Mouse (Mus musculus): ENCODE measurements around the gene Gm44502.
A peak's percentile ranks its signal among the peaks of the same experiment; 100 is the strongest.

Gm44502 gene

GRCm38 (mm10) chr15:89429352-89430221 is at the start of gene Gm44502, which contains the start of the genes C730034F03Rik and Chkb:
Gm44502 (minus strand) TSS chr15:89429696.
C730034F03Rik (plus strand) TSS chr15:89429589.
Chkb (minus strand) TSS chr15:89429908.
- DNase-seq (ENCODE audit: low read depth, low spot score) = peak; percentile 97

- no peak for DNase-seq (ENCODE audit: low read depth, low spot score)
These were observed 49.1 kb upstream of the Gm44502 start for GRCm38 (mm10) chr15:89478622-89479021.

- DNase-seq (ENCODE audit: low read depth, low spot score) = no peak
These were observed 48.3 kb upstream of the Gm44502 start for GRCm38 (mm10) chr15:89477806-89478205.

GRCm38 (mm10) chr15:89477091-89477491 is 47.6 kb upstream of the Gm44502 start, which contains the start of gene Arsa:
Arsa (minus strand) TSS chr15:89477425.
- DNase-seq (ENCODE audit: low read depth, low spot score) = no peak

GRCm38 (mm10) chr15:89476475-89476815 is 46.9 kb upstream of the Gm44502 start:
- DNase-seq (ENCODE audit: low read depth, low spot score) = peak; percentile 71

- DNase-seq (ENCODE audit: low read depth, low spot score) = peak; percentile 95
These were observed 46.3 kb upstream of the Gm44502 start for GRCm38 (mm10) chr15:89475611-89476474.

- DNase-seq (ENCODE audit: low read depth, low spot score) = no peak
These were observed 45.8 kb upstream of the Gm44502 start for GRCm38 (mm10) chr15:89475293-89475600.

- DNase-seq (ENCODE audit: low read depth, low spot score) = no peak
These were observed 45.2 kb upstream of the Gm44502 start for GRCm38 (mm10) chr15:89474596-89475292.

- DNase-seq (ENCODE audit: low read depth, low spot score) = no peak
These were observed 44.4 kb upstream of the Gm44502 start for GRCm38 (mm10) chr15:89473921-89474320.

GRCm38 (mm10) chr15:89473370-89473769 is 43.9 kb upstream of the Gm44502 start:
- no peak for DNase-seq (ENCODE audit: low read depth, low spot score)

GRCm38 (mm10) chr15:89471476-89471875 is 42.0 kb upstream of the Gm44502 start:
- DNase-seq (ENCODE audit: low read depth, low spot score) = no peak

- peak; percentile 71 for DNase-seq (ENCODE audit: low read depth, low spot score)
These were observed 39.1 kb upstream of the Gm44502 start for GRCm38 (mm10) chr15:89468577-89468976.

- no peak for DNase-seq (ENCODE audit: low read depth, low spot score)
These were observed 35.6 kb upstream of the Gm44502 start for GRCm38 (mm10) chr15:89465052-89465451.

GRCm38 (mm10) chr15:89463334-89464235 is 34.1 kb upstream of the Gm44502 start:
- peak; percentile 40 for DNase-seq (ENCODE audit: low read depth, low spot score)

GRCm38 (mm10) chr15:89462176-89462575 is 32.7 kb upstream of the Gm44502 start:
- DNase-seq (ENCODE audit: low read depth, low spot score) = no peak

GRCm38 (mm10) chr15:89461321-89461720 is 31.8 kb upstream of the Gm44502 start:
- DNase-seq (ENCODE audit: low read depth, low spot score) = no peak

- DNase-seq (ENCODE audit: low read depth, low spot score) = no peak
These were observed 30.8 kb upstream of the Gm44502 start for GRCm38 (mm10) chr15:89460298-89460697.

- DNase-seq (ENCODE audit: low read depth, low spot score) = no peak
These were observed 30.3 kb upstream of the Gm44502 start for GRCm38 (mm10) chr15:89459821-89460220.

- no peak for DNase-seq (ENCODE audit: low read depth, low spot score)
These were observed 29.4 kb upstream of the Gm44502 start for GRCm38 (mm10) chr15:89458942-89459341.

- no peak for DNase-seq (ENCODE audit: low read depth, low spot score)
These were observed 26.1 kb upstream of the Gm44502 start for GRCm38 (mm10) chr15:89455642-89456041.

GRCm38 (mm10) chr15:89454857-89455256 is 25.4 kb upstream of the Gm44502 start:
- no peak for DNase-seq (ENCODE audit: low read depth, low spot score)
